Mouse (Mus musculus) liver, postnatal 0 days (tissue): ENCODE results near the gene Sumf1.

Source experiments
- CTCF ChIP-seq: sonication (generic); IDR thresholded peaks from 2 replicates; pipeline ENCODE4 v1.5.1; 2016; ENCODE audit warnings: antibody characterized with exemption, low read depth
- EP300 ChIP-seq: IDR thresholded peaks from 2 replicates; pipeline ENCODE4 v1.6.1; 2016; ENCODE audit warnings: antibody characterized with exemption, low read depth, mild to moderate bottlenecking

DNA sequence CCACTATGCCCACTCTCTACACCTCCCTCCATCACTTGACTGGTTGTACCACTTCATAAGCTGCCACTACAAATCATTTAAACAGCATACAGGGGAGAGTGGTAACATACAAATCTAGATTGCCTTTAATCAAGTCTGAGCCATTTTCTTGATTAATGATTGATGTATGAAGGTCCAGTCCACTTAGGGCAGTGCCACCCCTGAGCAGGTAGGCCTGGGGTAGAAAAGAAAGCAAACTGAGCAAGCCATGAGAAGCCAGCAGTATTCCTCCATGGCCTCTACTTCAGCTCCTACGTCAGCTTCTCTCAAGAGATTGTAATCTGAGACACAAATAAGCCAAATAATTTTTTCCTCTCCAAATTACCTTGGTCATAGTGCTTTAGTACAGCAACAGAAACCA is 94.1 kb downstream of the Sumf1 start:
- no peak for TF ChIP-seq EP300
- TF ChIP-seq CTCF, result no peak
